Mouse (Mus musculus): Measurements from ENCODE around the gene Zbtb26. TPM values are rescaled to one million over a fixed set of nuclear protein-coding genes. Genes with fewer than 3 reads are reported as not detected.
A peak's percentile ranks its signal among the peaks of the same experiment; 100 is the strongest.

Zbtb26 gene
- polyA plus RNA-seq, 1 experiment from 2014 or later, result 8.7 TPM

DNA sequence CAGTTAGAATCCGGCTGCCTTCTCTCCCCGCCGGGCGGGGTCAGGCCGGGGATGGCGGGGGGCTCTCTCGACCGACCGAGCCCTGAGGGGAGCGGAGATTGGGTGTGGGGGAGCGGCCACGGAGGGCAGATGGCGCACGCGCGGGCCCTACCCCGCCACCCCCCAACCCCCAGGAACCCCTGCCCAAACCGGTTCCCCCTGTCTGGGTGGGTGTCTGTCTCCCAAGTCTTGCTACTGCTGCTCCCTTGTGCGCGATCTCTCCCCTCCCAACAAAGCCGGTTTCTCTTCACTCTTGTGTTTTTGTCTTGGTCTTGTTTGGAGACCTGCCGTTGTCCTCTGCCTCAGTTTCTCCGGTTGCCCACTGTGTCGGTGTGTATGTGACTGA lies 9.4 kb upstream of the Zbtb26 start:
- WGBS, result 0% methylated on average over 24 of the region's 24 CpGs
- H3K9ac ChIP-seq (ENCODE audit: low read length), result peak overlapping the region; percentile 98
- peak overlapping the region; percentile 84 for H3K4me2 ChIP-seq (ENCODE audit: low read length)
- no peaks in the 10 kb centered on the region for H3K9me3 ChIP-seq (replicated peaks; ENCODE audit: control insufficient read depth, low read length)
- DNase-seq (ENCODE audit: low spot score), result no peak
- H3K27me3 ChIP-seq (replicated peaks; ENCODE audit: control insufficient read depth, insufficient read depth, low read length), result no peaks in the 10 kb centered on the region
- peak; percentile 89 for ATAC-seq
- peak overlapping the region; percentile 93 for H3K4me3 ChIP-seq (ENCODE audit: low read depth, low read length)
- H3K27ac ChIP-seq (ENCODE audit: low read depth, low read length), result peak overlapping the region; percentile 85
- peaks cover 5% of the 10 kb centered on the region; the same call in 1 of the 2 replicates for H3K4me1 ChIP-seq (ENCODE audit: control insufficient read depth, insufficient read depth, low read length)
- no peaks in the 10 kb centered on the region for H3K36me3 ChIP-seq (ENCODE audit: control insufficient read depth, insufficient read depth, low read length)

DNA sequence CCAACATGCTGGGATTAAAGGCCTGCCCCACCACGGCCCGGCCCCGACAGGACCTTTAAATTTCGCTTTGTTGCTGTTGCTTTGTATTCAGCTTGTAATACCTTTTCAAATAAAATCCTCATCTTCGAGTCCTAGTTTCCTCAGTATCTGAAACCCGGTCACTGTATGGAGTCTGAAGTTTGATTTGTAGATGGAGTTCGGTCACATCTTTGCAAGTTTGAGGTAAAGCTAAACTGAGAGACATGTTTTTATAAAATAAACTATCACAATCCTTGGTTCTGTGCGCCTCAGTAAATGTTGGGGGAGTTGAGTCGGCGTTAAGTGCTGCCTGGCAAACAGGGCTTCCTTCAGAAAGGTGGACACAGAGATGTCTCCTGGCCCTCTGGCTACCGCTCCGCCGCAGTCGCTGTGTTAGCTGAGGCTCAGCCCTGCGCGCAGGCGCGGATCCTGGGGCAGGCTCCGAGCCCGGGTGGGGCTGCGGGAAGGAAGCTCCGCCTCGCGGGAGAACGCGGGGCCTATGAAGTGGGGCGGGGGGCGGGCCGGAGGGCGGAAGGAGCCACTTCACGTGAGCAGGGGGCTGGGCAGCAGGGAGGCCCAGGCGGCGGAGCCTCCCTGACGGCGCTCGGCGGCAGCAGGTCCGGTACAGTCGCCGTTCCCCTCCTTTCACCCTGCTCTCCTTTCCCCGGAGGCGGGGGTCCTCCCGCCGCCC lies 8.9 kb upstream of the Zbtb26 start:
- Histone ChIP-seq H3K9me3 (replicated peaks; ENCODE audit: control insufficient read depth, low read length) (no peaks in the 10 kb centered on the region), H3K4me3 (ENCODE audit: low read depth, low read length) (peak overlapping the region; percentile 93), H3K4me2 (ENCODE audit: low read length) (peak overlapping the region; percentile 84), H3K27ac (ENCODE audit: low read depth, low read length) (peak overlapping the region; percentile 85), H3K36me3 (ENCODE audit: control insufficient read depth, insufficient read depth, low read length) (no peaks in the 10 kb centered on the region), H3K4me1 (ENCODE audit: control insufficient read depth, insufficient read depth, low read length) (peaks cover 5% of the 10 kb centered on the region; the same call in 1 of the 2 replicates), H3K9ac (ENCODE audit: low read length) (peak overlapping the region; percentile 98), H3K27me3 (replicated peaks; ENCODE audit: control insufficient read depth, insufficient read depth, low read length) (no peaks in the 10 kb centered on the region)
- peak; percentile 99 for ATAC-seq
- WGBS, result 10% methylated on average over 36 of the region's 44 CpGs
- DNase-seq (ENCODE audit: low spot score), result peak; percentile 97

DNA sequence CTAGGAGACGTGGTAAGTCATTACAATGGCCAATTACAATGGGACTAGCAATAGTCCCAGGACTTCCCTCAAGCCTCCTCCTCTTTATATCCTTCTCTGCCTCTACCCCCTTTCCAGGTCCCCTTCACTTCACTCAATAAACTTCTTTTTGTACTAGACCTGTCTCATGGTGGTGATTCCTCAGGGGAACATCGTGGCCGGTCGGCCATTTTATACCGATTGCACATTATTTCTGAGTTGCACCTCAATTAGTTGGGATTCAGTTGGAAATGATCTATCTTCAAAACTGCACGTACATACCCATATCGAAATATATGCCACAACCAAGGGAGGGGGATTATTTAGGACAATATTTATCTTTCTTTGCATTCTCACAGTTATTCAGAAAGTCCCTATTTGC lies 11.3 kb downstream of the Zbtb26 start:
- H3K9me3 ChIP-seq (replicated peaks; ENCODE audit: control insufficient read depth, low read length), result no peaks in the 10 kb centered on the region
- H3K36me3 ChIP-seq (ENCODE audit: control insufficient read depth, insufficient read depth, low read length), result peaks cover 30% of the 10 kb centered on the region
- peak overlapping the region; percentile 72 for H3K4me3 ChIP-seq (ENCODE audit: low read depth, low read length)
- peak overlapping the region; percentile 88 for H3K4me2 ChIP-seq (ENCODE audit: low read length)
- H3K27me3 ChIP-seq (replicated peaks; ENCODE audit: control insufficient read depth, insufficient read depth, low read length), result no peaks in the 10 kb centered on the region
- H3K9ac ChIP-seq (ENCODE audit: low read length), result peak overlapping the region; percentile 74
- peak overlapping the region; percentile 96 for H3K27ac ChIP-seq (ENCODE audit: low read depth, low read length)
- peak; percentile 43 for ATAC-seq
- DNase-seq (ENCODE audit: low spot score), result peak; percentile 22
- WGBS, result 22% methylated on average over 7 of the region's 7 CpGs
- H3K4me1 ChIP-seq (ENCODE audit: control insufficient read depth, insufficient read depth, low read length), result peaks cover 7% of the 10 kb centered on the region

DNA sequence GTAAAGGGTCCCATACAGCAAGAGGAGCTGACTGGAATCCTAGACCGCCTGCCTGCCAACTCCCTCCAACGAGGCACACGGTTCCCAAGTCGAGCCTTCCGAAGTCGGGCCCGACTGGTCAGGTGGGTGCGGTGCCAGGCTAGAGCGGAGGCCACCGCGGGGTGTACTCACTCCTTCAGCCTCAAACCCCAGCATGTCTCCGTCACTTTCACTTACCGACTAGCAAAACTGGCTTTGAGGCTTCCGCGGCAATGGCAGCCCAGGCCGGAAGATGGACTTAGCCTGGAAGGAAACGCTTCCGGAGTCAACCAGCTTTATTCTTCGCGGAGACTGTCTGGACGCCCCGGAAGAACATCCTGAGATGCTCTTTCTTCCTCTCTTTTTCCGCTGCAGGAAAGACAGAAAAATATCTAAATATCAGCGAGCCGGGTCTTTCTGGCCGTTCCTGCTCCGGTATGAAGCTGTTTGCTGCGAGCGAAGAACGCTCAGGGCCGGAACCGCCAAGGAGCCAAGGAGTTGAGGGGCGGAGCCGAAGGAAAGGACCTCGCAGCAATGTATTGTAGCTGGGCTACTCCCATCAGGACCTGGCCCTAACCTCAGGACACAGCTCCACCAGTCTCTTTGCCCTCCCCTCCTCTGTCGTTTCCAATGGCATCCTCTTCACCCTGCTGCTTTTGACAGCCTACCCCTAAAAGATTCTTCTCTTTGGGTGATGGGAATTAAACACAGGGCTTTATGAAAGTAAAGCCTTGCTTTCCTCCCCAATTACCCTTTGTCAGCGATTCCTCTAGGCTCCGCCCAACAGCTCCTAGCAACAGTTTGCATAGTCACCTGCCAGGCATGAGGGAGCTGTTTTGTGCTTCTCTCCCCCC lies 12.1 kb downstream of the Zbtb26 start:
- Histone ChIP-seq H3K4me1 (ENCODE audit: control insufficient read depth, insufficient read depth, low read length) (peaks cover 7% of the 10 kb centered on the region), H3K27me3 (replicated peaks; ENCODE audit: control insufficient read depth, insufficient read depth, low read length) (no peaks in the 10 kb centered on the region), H3K9me3 (replicated peaks; ENCODE audit: control insufficient read depth, low read length) (no peaks in the 10 kb centered on the region), H3K27ac (ENCODE audit: low read depth, low read length) (peak overlapping the region; percentile 96), H3K9ac (ENCODE audit: low read length) (peak overlapping the region; percentile 74), H3K36me3 (ENCODE audit: control insufficient read depth, insufficient read depth, low read length) (peaks cover 25% of the 10 kb centered on the region), H3K4me3 (ENCODE audit: low read depth, low read length) (peak overlapping the region; percentile 72), H3K4me2 (ENCODE audit: low read length) (peak overlapping the region; percentile 88)
- DNase-seq (ENCODE audit: low spot score) (peak; percentile 98), ATAC-seq (peak; percentile 97)
- under 1% methylated on average over 38 of the region's 38 CpGs for WGBS

DNA sequence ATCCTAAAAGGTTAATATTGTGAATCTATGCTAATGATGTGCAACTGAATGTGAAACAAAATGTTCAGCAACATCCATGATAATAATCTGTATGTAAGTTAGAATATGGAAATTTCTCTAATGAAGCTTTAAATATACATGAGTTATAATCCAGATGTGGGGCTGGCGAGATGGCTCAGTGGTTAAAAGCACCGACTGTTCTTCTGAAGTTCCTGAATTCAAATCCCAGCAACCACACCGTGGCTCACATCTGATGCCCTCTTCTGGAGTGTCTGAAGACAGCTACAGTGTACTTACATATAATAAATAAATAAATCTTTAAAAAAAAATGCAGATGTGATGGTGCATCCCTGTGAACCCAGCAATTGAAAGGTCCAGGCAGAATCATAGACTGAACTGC lies 19.3 kb downstream of the Zbtb26 start:
- ATAC-seq (no peak), DNase-seq (ENCODE audit: low spot score) (no peak)
- no peaks in the 10 kb centered on the region for H3K27me3 ChIP-seq (replicated peaks; ENCODE audit: control insufficient read depth, insufficient read depth, low read length)
- H3K27ac ChIP-seq (ENCODE audit: low read depth, low read length), result no peak overlapping the region
- no peak overlapping the region for H3K4me2 ChIP-seq (ENCODE audit: low read length)
- no peaks in the 10 kb centered on the region for H3K9me3 ChIP-seq (replicated peaks; ENCODE audit: control insufficient read depth, low read length)
- no peak overlapping the region for H3K9ac ChIP-seq (ENCODE audit: low read length)
- H3K36me3 ChIP-seq (ENCODE audit: control insufficient read depth, insufficient read depth, low read length), result peaks cover 15% of the 10 kb centered on the region
- peaks cover 12% of the 10 kb centered on the region for H3K4me1 ChIP-seq (ENCODE audit: control insufficient read depth, insufficient read depth, low read length)
- no peak overlapping the region for H3K4me3 ChIP-seq (ENCODE audit: low read depth, low read length)
- WGBS, result 51% methylated on average over 3 of the region's 3 CpGs

DNA sequence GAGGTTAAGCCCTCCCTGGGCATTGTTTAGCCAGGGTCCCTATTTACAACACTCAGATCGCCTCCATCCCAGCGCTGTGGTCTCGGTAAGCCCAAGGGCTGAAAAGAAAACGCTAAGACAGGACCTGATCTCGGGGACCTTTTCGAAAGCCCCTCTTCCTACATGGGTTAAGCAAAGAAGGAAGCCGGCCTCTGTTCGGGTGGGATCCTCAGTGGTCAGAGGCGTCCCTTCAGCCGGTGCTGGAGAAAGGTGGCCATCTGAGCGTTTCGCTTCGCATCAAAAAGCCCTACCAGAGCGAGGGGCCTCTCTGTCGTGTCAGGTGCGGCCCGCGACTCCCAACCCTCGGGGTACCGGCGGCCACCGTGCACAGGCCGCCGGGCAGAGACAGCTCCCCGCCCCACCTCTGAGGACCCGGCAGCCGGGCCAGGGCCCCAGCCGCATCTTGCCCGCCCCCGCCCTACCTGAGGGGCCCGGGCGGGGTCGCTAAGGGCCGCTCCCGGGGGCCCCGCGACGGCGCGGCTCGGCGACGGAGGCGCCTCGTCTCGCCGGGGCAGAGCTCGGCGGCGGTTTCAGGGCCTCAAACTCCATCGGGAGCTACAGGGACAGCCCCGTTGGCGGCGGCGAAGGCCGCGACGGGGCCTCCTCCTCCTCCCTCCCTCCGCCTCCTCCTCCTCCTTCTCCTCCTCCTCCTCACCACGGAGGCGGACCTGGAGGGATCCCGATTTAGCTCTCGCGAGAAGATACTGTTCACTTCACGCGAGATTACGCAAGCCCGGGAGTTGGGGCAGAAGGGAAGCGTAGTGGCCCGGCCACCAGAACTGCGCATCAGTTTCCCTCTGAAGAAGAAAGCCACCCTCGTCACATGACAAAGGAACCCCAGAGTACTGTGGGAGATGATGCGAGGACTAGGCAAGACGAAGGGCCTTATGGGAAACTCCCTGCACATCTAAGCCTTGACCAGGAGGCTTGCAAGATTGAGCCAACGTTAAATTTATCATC lies 20.3 kb downstream of the Zbtb26 start, which contains the start of gene Rc3h2:
Gene Rc3h2, minus strand, starts transcription at position 598 of the 999 bp plus-strand sequence.
- DNase-seq (ENCODE audit: low spot score) (peak; percentile 99), ATAC-seq (peak; percentile 97)
- Histone ChIP-seq H3K4me2 (ENCODE audit: low read length) (peak within 1 kb of the TSS; percentile 73), H3K27ac (ENCODE audit: low read depth, low read length) (peak within 1 kb of the TSS; percentile 96), H3K4me1 (ENCODE audit: control insufficient read depth, insufficient read depth, low read length) (peaks cover 12% of the 10 kb centered on the region), H3K4me3 (ENCODE audit: low read depth, low read length) (peak within 1 kb of the TSS; percentile 91), H3K9me3 (replicated peaks; ENCODE audit: control insufficient read depth, low read length) (no peaks in the 10 kb centered on the region), H3K27me3 (replicated peaks; ENCODE audit: control insufficient read depth, insufficient read depth, low read length) (no peaks in the 10 kb centered on the region), H3K9ac (ENCODE audit: low read length) (peak within 1 kb of the TSS; percentile 98), H3K36me3 (ENCODE audit: control insufficient read depth, insufficient read depth, low read length) (peaks cover 8% of the 10 kb centered on the region)
- WGBS, result under 1% methylated on average over 72 of the region's 75 CpGs

DNA sequence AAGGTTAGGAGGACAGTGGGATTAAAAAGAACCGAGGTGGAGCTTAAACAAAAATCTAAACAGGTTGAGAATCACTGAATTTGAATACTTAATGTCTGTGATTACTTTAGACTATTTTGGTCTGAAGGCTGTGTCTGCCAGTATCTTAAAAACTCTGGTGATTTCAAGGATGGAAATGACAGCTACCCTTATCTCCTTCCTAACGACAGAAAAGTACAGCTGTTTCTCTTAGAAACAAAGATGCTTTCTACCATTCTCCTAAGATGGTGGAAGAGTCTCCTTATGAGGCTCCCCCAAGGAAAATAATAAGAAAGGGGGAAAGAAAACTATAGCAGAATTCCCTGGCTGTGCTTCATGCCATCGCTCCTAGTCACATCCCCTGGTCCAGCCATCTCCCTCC lies 21.0 kb downstream of the Zbtb26 start:
- ATAC-seq (no peak), DNase-seq (ENCODE audit: low spot score) (no peak)
- Histone ChIP-seq H3K4me3 (ENCODE audit: low read depth, low read length) (peak overlapping the region; percentile 91), H3K27me3 (replicated peaks; ENCODE audit: control insufficient read depth, insufficient read depth, low read length) (no peaks in the 10 kb centered on the region), H3K9me3 (replicated peaks; ENCODE audit: control insufficient read depth, low read length) (no peaks in the 10 kb centered on the region), H3K4me2 (ENCODE audit: low read length) (peak overlapping the region; percentile 73), H3K27ac (ENCODE audit: low read depth, low read length) (peak overlapping the region; percentile 96), H3K4me1 (ENCODE audit: control insufficient read depth, insufficient read depth, low read length) (peaks cover 12% of the 10 kb centered on the region), H3K9ac (ENCODE audit: low read length) (peak overlapping the region; percentile 98), H3K36me3 (ENCODE audit: control insufficient read depth, insufficient read depth, low read length) (peaks cover 9% of the 10 kb centered on the region; the same call in 1 of the 2 replicates)
- 4% methylated on average over 3 of the region's 3 CpGs for WGBS

DNA sequence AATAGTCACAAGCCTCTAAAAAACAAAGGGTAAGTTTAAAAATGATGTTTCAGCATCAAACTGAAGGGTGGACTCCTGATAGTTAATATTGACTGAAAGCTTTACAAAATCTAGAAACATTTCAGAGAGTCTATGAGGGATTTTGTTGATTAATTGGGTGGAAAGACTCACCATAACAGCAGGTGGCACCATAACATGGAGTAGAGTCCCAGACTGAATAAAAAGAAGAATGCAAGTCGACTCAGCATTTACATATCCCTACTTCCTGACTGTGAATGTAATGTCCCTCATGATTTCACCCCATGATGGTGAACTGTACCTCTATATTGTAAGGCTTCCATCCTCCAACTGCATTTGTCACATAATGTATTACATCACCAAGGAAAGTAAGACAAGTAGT lies 47.4 kb downstream of the Zbtb26 start:
- Histone ChIP-seq H3K27ac (ENCODE audit: low read depth, low read length) (no peak overlapping the region), H3K27me3 (replicated peaks; ENCODE audit: control insufficient read depth, insufficient read depth, low read length) (no peaks in the 10 kb centered on the region), H3K9ac (ENCODE audit: low read length) (no peak overlapping the region), H3K4me3 (ENCODE audit: low read depth, low read length) (no peak overlapping the region), H3K36me3 (ENCODE audit: control insufficient read depth, insufficient read depth, low read length) (peaks cover 28% of the 10 kb centered on the region), H3K4me1 (ENCODE audit: control insufficient read depth, insufficient read depth, low read length) (no peaks in the 10 kb centered on the region), H3K9me3 (replicated peaks; ENCODE audit: control insufficient read depth, low read length) (no peaks in the 10 kb centered on the region), H3K4me2 (ENCODE audit: low read length) (no peak overlapping the region)
- no peak for DNase-seq (ENCODE audit: low spot score)
- WGBS, result 36% methylated on average over 1 of the region's 1 CpGs
- ATAC-seq, result no peak

All from forebrain, embryonic 14.5 days (tissue).